Mouse (Mus musculus) gastrocnemius, adult 8-10 months (tissue): Measurements from ENCODE around the gene Slit2. TPM values are rescaled to one million over a fixed set of nuclear protein-coding genes. Genes with fewer than 3 reads are reported as not detected.
"Not testable (repeated sequence)": the region's sequence is repeated elsewhere in the genome, so short reads cannot be mapped to it uniquely, and the experiment has no call there.

Experiments
- DNase-seq, 2 experiments: peaks; one replicate each; pipeline ENCODE4 v3.0.0; 2022; ENCODE audit warnings: low spot score in 2 of 2
- total RNA-seq, 4 experiments: library from RNA; stranded (reverse); gene quantifications; 2 replicates each; pipeline ENCODE4 v1.2.4; 2022

Slit2 gene
- total RNA-seq, 4 experiments from 2014 or later = 0.43 to 2.1 (median 0.65) TPM

DNA sequence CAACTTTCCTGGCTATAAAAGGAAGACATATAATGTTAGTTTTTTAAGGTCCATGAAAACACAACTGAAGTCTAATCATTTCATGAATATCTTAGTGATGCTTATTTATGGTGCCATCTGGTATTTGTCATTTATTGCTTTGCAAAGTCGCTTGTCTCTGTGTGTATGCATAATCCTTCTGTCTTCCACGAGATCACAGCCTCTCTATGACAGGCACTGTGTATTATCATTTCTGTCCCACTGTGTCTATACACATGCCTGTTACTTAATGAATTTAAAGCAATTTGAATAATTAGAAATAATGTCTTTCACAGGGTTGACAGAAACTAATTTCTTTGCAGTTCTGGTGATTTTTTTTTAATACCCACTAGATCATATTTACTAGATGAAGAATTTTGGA lies 242.6 kb downstream of the Slit2 start:
- no peak for DNase-seq

DNA sequence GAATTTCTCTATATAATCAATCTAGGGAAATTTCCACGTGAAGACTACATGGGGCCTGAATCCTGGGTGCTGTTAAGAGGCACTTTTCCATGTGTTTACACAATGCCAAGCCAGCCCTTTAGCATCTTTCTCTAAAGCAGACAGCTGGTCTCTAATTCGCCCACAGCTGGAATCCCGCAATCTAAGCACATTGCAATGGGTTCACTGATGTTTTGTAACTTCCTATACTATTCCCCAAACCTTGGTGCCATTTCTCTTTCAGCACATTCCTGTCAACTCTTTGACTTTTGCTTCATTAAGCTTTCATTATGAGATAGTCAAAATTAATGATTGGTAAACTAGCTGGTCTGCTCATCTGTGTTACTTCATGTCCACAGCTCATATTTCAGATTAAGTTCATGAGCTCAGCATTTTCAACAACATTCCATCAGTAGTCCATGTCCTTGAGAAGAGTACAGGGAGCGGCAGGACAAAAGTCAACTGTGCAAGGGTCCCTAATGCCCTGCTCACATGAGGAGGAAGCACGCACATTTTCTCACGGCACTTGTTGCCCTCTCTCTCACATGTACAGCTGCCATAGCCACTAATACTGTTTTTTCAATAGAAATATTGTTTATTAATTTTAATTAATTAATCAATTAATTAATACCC lies 247.6 kb downstream of the Slit2 start:
- DNase-seq = no peak

DNA sequence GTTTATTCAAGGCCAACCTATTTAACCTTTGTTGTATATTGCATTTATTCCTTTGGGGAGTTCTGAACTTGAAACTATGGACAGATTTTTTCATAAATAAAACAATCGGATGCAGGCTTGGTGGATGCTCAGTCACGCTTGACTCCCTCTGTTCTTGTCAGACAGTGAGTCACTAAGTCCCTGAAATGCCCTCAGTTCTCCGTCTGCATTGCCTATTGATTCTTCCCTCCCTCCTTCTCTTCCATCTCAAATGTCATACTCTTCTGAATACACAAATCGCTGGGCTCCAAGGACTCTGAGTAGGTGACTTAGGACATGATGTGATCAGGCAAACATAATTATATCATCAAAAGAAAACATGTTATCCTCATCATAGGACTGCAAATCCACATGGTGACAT lies 251.8 kb downstream of the Slit2 start:
- no peak for DNase-seq

DNA sequence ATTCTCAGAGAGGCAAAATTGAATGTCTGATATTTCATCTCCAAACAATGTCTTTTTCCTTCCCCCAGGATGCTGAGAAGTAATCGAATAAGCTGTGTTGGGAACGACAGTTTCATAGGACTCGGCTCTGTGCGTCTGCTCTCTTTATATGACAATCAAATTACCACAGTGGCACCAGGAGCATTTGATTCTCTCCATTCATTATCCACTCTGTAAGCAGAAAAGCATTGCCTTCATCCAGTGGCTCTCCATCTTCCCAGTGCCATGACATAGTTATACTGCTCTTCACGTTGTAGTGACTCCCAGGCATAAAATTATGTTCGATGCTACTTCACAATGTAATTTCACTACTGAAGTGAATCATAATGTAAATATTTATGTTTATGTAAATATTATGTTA lies 252.3 kb downstream of the Slit2 start:
- no peak for DNase-seq

DNA sequence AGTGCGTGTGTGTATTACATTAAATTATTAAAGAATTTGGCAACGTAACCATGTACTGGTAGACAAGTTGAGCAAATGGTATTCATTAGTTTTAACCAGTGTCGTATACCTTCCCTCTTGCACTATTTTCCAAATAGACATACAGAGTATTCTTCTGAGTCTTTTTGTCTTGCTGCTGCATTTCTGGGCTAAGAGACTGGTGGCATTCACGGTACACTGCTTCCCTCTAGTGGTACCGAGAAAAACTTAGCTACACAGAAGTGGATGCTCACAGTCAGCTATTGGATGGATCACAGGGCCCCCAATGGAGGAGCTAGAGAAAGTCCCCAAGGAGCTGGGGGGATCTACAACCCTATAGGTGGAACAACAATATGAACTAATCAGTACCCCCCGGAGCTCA lies 257.8 kb downstream of the Slit2 start:
- DNase-seq = not testable (repeated sequence)

DNA sequence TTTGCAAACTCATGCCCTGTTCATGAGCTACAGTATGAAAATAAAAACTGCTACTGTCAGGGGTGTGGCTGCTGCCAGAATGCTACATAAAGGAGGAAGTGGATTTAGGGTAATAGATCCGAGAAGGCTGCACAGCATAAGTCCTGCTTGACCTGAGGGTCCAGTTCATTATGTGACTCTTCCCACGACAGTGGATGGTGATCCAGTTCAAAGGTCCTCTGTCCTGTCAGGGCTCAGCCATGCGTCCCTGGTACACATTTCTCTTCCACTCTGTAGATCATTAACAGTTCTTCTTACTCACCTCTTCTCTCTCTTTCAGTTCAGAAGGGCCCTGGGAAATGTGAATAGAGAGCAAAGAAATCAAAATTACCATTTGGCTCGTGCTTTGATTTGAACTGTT lies 265.4 kb downstream of the Slit2 start:
- no peak for DNase-seq

DNA sequence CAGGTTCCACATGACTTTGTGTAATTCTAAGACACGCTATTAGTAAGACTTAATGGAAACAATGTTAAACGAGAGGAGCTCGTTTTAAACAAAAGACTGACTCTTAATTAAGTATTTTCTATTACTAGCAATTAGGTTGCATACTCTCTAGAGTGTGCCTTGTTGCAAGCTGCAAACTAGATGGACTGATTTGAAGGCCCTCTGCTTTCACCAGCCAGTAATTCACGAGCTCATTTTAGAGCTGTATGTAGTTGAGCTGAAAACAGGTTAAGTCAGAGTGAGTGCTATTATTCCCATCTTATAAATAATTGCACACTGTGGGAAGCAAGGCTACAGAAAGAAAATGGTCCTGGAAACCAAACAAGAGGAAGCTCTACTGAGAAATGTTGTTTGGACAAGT lies 294.6 kb downstream of the Slit2 start:
- no peak for DNase-seq

DNA sequence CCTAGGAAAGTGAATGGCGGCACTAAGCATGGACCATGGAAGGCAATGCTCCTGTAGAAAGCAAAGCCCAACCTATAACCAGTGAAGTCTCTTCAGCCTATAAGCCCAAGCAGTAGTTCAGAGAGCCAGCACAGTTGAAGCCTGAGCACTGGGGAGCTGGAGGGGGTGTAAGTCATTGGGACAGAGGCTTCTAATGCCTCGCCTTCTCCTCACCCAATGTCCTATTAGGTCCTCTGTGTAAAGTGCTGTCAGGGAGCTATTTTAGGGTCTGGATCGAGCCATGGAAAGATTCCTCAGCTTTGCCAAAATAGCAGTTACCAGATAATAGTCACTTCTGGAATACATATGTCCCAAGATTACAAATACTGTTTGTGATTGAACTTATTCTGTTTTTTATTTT lies 318.2 kb downstream of the Slit2 start:
- DNase-seq = no peak

DNA sequence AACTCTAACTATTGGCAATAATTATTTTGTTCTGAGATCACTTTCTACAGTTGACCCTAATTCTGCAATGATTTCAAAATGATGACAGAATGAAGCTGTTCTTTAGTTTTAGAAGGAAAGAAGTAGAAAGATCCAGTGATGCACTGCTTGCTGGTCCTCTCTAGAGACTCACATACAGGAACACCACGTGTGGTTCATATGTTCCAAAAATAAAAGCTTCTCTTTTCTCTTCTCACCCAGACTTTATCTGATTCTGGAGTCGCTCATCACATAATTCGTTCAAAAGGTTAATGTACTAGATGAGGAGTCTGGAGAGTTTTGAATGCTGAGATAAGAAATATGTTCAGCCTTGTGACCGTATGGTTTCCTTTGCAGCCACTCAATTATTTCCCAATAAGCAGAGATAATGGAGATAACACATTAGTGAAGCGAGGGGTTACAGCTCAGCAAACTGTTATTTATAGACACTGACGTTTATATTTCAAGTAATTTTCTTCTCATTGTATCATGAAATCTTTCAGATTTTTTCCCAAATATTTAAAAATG lies 332.2 kb downstream of the Slit2 start:
- DNase-seq = no peak

DNA sequence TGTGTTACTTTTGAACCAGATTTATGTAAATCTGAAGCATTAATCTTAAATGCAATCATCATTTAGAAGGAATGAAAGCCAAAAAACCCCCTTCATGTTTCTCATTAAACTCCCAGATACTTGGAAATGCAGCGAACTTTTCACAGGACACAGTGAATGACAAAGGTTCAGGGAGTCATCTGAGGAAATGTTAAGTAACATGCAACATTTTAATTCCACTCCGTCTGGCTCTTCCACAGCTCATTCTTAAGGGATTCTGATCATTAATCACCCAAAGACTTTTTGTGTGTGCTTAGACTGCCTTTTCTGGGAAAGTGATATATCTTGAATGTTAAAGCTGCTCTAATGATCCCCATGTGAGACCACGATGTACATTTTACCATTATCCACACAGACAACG lies 337.7 kb downstream of the Slit2 start:
- no peak for DNase-seq

DNA sequence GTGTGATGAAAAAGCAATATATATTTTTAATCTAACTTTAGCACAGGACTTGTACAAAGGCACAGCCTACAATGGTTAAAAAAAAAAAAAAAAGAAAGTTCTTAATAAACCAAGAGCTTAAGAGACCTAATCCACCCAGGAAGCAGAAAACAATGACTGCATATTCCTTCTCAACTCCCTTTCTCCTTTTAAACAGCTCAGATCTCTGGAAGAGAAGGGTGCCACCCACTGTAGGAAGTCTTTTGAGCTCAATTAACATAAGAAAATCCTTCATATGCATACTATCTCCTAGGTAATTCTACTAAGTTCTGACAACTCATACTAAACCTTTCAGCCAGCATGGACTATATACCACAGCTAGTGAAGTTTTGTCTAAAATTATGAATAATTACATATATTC lies 343.3 kb downstream of the Slit2 start:
- DNase-seq = no peak

DNA sequence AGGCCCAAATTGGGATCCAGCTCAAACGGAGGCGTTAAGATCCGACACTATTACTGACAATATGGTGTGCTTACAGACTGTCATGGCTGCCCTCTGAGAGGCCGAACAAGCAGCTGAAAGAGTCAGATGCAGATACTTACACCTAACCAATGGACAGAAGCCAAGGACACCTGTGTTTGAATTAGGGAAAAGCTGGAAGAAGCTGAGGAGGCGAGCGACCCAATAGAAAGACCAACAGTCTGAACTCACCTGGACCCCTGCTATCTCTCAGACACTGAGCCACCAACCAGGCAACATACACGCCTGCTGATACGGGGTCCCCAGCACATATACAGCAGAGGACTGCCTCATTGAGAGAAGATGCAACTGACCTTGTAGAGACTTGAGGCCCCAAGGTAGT lies 344.7 kb downstream of the Slit2 start, which contains the start of gene 5730480H06Rik:
5730480H06Rik (plus strand) TSS at position 301 of the 400 bp plus-strand sequence.
- DNase-seq = no peak

DNA sequence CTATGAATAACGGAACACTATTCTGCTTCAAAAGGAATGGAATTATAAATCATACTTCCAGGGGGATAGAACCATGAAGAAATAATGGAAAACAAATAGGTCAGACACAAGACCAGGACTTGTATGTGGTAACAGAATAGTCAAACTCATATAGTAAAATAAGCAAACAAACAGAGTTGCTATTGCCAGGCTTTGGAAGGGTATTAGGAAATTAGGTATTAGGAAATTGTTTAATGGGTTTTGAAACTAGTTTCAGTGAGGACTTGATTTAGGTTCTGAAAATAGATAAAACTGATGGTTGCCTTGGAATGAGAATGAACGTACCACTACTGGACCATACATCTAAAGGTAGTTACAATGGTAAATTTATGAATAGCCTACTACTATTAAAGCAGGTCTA lies 346.8 kb downstream of the Slit2 start:
- DNase-seq = no peak

DNA sequence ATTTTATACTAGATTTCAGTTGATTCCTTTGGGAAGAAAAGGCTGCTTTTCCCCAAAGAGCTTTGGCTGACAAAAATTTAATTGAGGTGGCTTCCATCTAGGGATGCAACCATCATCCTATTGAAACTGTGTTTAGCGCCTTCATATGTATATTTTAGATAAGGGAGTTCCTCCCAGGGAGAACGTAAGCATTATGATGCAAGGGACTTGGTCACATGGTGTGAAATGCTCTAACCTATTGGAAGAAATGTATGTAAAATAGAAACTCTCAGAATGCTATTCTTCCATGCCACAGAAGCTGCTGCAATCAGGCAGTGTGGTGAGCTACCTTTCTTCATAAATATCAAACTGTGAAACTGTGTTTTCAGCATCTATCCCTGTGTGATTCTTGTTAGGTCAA lies 347.9 kb downstream of the Slit2 start:
- DNase-seq = no peak

DNA sequence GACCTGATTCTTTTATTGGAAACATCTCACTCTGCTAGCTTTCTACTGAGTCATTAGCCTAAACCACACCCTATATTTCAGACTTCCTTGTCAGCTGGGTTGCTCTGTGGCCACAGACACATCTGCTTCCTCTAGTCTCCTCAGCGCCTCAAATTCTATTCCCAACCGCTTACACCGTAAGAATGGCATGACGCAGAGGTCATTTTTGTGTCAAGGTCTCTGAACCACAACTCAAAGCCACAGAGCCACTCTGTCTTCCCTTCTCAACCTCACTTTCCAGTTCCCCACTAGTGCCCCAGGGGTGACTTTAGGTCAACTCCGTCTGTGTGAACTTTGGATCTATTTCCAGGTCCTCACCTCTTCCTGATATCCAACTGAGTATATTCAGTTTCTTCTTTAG lies 348.5 kb downstream of the Slit2 start:
- no peak for DNase-seq

DNA sequence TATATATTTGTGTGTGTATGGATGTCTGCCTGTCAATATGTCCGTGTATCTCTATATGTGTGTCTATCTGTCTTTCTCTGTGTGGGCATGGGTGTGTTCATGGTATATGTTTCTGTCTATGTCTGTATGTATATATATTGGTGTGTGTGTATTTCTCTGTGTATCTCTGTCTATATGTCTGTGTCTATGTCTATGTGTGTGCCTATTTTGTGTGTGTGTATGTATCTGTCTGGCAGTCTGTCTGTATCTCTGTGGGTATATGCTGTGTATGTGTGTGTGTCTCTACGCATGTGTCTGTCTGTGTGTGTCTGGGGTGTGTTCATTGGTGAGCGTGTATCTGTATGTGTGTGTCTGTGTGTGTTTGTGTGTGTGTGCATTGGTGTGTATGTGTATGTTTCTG lies 350.5 kb downstream of the Slit2 start:
- no peak for DNase-seq

DNA sequence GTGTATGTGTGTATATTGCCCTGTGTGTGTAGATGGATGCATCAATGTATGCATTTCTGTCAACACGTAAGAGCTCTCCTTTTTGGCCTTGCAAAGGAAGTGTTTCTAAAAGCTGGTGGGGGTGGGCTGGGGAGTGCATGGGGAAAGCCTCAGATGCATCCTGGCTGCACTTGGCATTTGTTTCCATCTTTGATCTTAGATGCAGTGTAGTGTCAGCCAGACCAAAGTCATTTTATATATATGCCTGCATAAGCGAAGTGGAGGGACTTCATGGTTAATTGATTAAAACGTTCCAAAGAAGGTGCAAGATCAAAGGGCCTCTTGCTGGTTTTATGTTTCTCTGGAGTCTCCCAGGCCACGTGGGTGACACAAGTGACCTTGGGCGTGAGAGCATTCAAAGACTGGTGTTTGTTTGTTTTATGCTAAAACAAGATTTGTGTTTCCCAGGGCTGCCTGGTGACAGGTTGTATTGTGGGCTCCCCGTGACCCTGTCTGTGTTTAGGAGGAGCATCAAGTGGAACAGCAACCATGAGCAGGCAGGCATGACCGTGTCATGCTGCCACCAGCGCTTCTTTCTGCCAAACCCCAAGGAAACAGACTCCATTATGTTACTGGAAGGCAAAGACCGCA lies 351.1 kb downstream of the Slit2 start:
- no peak for DNase-seq

DNA sequence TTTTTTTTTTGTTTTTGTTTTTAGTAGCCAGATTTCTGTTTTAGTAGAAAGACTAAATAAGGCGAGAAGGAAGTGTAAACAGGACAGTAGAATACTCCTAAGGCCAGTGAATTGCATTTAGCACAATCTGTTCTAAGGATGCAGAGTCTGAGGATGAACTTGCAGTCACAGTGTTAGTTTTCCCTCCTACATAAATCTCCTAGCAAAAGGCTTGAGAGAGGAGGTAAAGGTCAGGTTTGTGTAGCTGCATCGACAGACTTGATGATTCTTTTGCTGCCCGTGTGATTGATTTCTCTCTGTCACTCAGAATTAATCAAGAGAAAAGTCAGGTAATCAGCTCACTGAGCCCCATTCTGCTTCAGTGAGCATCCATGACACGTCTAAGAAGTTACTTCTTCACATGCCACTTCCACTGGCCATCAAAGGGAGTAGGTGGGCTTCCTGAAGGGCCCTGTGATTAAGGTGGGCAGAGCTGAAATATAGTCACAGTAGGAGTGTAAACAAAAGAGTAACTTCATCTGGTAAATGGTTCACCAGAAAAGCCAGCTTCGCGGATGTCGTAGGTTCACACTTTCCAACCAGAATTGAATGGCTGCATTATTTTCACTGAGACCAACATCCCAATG lies 358.0 kb downstream of the Slit2 start:
- no peak for DNase-seq

DNA sequence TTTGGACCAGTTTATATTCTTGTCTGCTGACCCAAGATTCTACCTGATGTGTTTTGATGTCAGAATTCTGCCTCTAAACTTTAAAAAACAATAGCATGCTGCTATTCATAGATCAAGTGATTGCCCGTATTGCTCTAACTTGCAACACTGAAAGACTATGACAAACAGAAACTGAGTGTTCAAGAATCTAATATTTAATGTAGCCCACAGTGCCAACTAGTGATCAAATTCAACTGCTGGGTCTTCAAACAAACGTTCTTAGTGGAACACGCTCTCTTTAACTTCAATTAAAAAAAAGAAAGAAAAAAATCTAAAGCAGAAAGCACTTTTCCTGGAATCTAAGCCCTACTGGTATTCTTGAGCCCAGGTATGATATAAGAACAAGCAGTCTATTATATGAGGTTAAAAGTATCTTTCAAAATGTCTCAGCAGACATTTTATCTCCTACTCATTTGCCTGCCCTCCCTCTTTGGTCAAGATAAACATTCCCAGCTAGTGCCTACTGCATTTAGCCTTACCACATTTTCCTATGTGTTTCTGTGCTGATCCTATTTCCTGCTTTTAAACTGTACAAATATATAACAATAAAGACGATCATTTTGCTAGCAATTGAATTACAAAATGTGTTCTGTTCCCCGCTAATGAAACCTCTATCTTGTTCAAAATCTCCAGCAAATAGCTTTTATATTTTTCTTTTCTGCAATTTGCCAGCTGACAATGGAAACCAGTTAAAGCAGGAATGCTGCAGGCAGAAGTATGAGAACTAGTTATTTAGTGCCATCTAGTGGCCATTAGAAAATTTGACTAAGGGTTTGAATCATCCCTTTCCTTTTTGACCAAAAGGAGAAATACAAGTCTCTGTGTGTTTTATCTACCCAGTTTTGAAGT lies 362.4 kb downstream of the Slit2 start:
- no peak for DNase-seq

DNA sequence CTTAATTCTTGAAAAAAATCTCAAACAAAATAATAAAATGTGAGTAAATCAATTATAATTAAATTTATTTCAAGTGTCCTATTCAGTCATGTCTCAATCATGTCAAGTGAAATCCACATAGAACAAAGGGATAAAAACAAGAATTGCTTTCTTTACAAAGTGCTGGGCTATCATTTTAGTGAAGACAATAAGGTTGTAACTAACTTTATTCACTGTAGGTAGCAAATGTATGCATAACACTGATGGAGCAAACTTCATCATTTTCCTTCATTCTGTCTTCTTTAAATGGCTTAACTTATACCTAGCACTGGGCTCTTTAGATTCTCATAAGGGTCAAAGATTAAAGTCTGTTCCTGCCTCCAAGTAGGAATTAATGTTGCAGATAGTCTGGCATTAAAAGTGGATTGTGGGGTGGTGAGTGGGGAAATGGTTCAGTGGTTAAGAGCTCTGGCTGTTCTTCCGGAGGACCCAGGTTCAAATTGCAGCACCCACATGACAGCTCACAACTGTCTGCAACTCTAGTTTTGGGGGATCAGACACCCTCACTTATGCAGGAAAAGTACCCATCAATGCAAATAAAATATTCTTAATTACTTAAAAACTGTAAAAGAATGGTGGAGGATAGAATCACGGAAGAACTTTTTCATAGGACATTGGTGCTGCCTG lies 363.2 kb downstream of the Slit2 start:
- no peak for DNase-seq

DNA sequence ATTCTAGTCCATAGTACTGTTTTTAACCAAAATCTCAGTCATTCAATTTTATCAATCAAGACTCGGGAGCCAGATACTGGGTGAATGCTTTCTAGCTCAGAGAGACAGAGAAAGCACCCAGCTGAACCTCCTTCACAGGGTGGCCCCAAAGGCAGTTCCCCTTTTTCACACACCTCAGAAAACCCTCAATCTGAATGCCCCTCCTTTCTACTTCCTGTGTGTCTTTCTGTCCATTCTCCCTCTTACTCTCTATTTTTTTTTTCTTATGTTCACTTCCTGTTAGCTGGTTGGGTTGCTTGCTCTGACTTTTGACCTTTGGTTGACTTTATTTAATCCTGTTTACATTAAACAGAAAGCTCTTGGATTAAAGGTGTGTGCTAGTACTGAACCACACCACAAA lies 366.4 kb downstream of the Slit2 start:
- DNase-seq = no peak
